Mouse (Mus musculus): ENCODE measurements around the gene Olfr136. TPM values are rescaled to one million over a fixed set of nuclear protein-coding genes. Genes with fewer than 3 reads are reported as not detected.

The Olfr136 gene
- polyA plus RNA-seq (2014; fragmentation: Nextera tagmentation; extraction: Ambion mirVana): not detected in 2 replicates

- Histone ChIP-seq H3K4me3 (ENCODE audit: low read depth, low read length) (no peak within 1 kb of the TSS), H3K9me3 (replicated peaks; ENCODE audit: control insufficient read depth, low read length) (no peaks in the 10 kb centered on the region), H3K36me3 (ENCODE audit: control insufficient read depth, insufficient read depth, low read length) (no peaks in the 10 kb centered on the region), H3K27me3 (replicated peaks; ENCODE audit: control insufficient read depth, insufficient read depth, low read length) (no peaks in the 10 kb centered on the region), H3K4me1 (ENCODE audit: control insufficient read depth, insufficient read depth, low read length) (no peaks in the 10 kb centered on the region), H3K27ac (ENCODE audit: low read depth, low read length) (no peak within 1 kb of the TSS), H3K4me2 (ENCODE audit: low read length) (no peak within 1 kb of the TSS), H3K9ac (ENCODE audit: low read length) (no peak within 1 kb of the TSS)
- DNase-seq (ENCODE audit: low spot score): no peak
- no peak for ATAC-seq
Measured at GRCm38 (mm10) chr17:38329531-38329930, at the start of gene Olfr136. Gene Olfr136 (plus strand): TSS chr17:38329831.

DNA sequence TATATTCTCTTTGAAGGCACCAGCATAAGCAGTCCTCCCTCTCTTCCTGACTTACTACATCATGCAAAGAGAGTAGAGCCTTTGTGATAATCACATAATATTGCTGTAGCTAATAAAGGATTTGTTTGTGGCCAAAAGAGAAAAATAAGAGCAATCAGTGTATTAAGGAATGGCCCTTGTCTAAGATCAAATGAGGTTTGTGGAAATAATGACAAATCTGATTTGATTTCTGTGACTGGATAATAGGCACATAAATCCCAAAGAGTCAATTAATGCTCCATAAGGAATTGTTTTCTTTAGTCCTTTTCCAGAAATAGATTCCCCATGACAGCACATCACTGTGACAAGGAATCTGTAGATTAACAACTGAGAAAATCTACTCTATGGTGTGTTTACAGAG, 22.2 kb upstream of the Olfr136 start, which contains the start of gene Olfr137:
Gene Olfr137, minus strand, starts transcription at position 101 of the 400 bp plus-strand sequence.
- H3K27ac ChIP-seq (ENCODE audit: low read depth, low read length): no peak within 1 kb of the TSS
- H3K9ac ChIP-seq (ENCODE audit: low read length): no peak within 1 kb of the TSS
- DNase-seq (ENCODE audit: low spot score) (no peak), ATAC-seq (no peak)
- H3K4me3 ChIP-seq (ENCODE audit: low read depth, low read length): no peak within 1 kb of the TSS
- H3K4me1 ChIP-seq (ENCODE audit: control insufficient read depth, insufficient read depth, low read length): no peaks in the 10 kb centered on the region
- peaks cover 5% of the 10 kb centered on the region; the same call in 1 of the 2 replicates for H3K9me3 ChIP-seq (replicated peaks; ENCODE audit: control insufficient read depth, low read length)
- no peaks in the 10 kb centered on the region for H3K36me3 ChIP-seq (ENCODE audit: control insufficient read depth, insufficient read depth, low read length)
- no peaks in the 10 kb centered on the region for H3K27me3 ChIP-seq (replicated peaks; ENCODE audit: control insufficient read depth, insufficient read depth, low read length)
- no peak within 1 kb of the TSS for H3K4me2 ChIP-seq (ENCODE audit: low read length)

Other genes starting within 250 kb of the Olfr136 start
- gene Olfr131, start 241.1 kb upstream of the Olfr136 start, polyA plus RNA-seq (2014; fragmentation: Nextera tagmentation; extraction: Ambion mirVana): not detected in 2 replicates
- not detected in 2 replicates for gene Olfr132, start 195.3 kb upstream of the Olfr136 start, polyA plus RNA-seq (2014; fragmentation: Nextera tagmentation; extraction: Ambion mirVana)
- gene Olfr133, start 184.6 kb upstream of the Olfr136 start, polyA plus RNA-seq (2014; fragmentation: Nextera tagmentation; extraction: Ambion mirVana): not detected in 2 replicates
- gene Olfr134, start 158.4 kb upstream of the Olfr136 start, polyA plus RNA-seq (2014; fragmentation: Nextera tagmentation; extraction: Ambion mirVana): not detected in 2 replicates
- gene Olfr135, start 125.5 kb upstream of the Olfr136 start, polyA plus RNA-seq (2014; fragmentation: Nextera tagmentation; extraction: Ambion mirVana): not detected in 2 replicates
- gene Olfr138, start 68.8 kb upstream of the Olfr136 start, polyA plus RNA-seq (2014; fragmentation: Nextera tagmentation; extraction: Ambion mirVana): not detected in 2 replicates
- gene Olfr137, start 22.3 kb upstream of the Olfr136 start, polyA plus RNA-seq (2014; fragmentation: Nextera tagmentation; extraction: Ambion mirVana): not detected in 2 replicates
- gene Esp36, start 90.4 kb downstream of the Olfr136 start, polyA plus RNA-seq (2014; fragmentation: Nextera tagmentation; extraction: Ambion mirVana): not detected in 2 replicates
- gene Esp34, start 224.4 kb downstream of the Olfr136 start, polyA plus RNA-seq (2014; fragmentation: Nextera tagmentation; extraction: Ambion mirVana): not detected in 2 replicates

Data from forebrain, embryonic 14.5 days (tissue).